ENCODE assay signal across 8 mouse cellular contexts in the genomic region with DNA sequence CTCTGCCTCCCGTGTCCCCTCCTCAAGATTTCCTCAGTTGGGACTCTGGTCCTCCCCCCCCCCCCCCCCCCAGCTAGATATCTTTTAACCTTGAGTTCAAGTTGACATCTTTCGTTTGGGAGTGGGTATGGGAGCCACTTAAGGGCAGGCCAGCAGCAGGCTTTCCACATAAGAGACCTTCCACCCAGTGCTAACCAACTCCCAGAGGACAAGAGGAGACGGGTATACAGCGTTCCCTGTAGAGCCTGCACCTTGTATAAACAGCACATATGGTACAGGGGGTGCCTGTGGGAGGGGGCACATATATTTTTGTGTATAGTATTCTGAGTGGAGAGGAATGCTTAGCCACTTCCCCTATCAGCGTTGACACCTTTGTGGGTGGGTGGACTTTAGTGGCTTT. TPM values are rescaled to one million over a fixed set of nuclear protein-coding genes. Genes with fewer than 3 reads are reported as not detected.
DNase-seq lines count a peak whose midpoint lies in the region; ATAC-seq lines count a peak whose summit lies in the region.

No protein-coding gene starts in this region.

- H3K4me1 ChIP-seq in neural tube, embryonic 11.5 days (ENCODE audit: control insufficient read depth, insufficient read depth, low read length), result peaks cover 55% of the 10 kb centered on the region
- H3K4me1 ChIP-seq in limb, embryonic 13.5 days, result peaks cover 62% of the 10 kb centered on the region
- peaks cover 60% of the 10 kb centered on the region for H3K4me1 ChIP-seq in stomach, embryonic 15.5 days

- no peak overlapping the region for H3K27ac ChIP-seq in neural tube, embryonic 11.5 days (ENCODE audit: low read depth, low read length)
- no peak overlapping the region for H3K27ac ChIP-seq in limb, embryonic 13.5 days
- no peak overlapping the region; the same call in 1 of the 2 replicates for H3K27ac ChIP-seq in stomach, embryonic 15.5 days

- ATAC-seq in neural tube, embryonic 11.5 days (ENCODE audit: insufficient read depth, low FRiP score, low TSS enrichment), result no peak
- no peak for ATAC-seq in limb, embryonic 13.5 days (ENCODE audit: low FRiP score, low read depth)
- ATAC-seq in stomach, embryonic 15.5 days (ENCODE audit: insufficient read depth, low FRiP score, low read depth), result no peak

- DNase-seq in adrenal gland, postnatal 10 days, result peak; percentile 52
- no peak for DNase-seq in adrenal gland, postnatal 4 days (ENCODE audit: low spot score in 2 of 2)
- DNase-seq in neural tube, embryonic 11.5 days (ENCODE audit: low spot score), result no peak
- DNase-seq in neural tube, embryonic 10.5 days (ENCODE audit: extremely low spot score, low spot score), result no peak
- DNase-seq in adrenal gland, adult 2 months, result no peak
- DNase-seq in left cerebral cortex, adult 11 months (ENCODE audit: low spot score), result no peak

- H3K27me3 ChIP-seq in neural tube, embryonic 11.5 days (ENCODE audit: control insufficient read depth, insufficient read depth, low read length), result no peaks in the 10 kb centered on the region
- H3K27me3 ChIP-seq in limb, embryonic 13.5 days, result no peaks in the 10 kb centered on the region
- H3K27me3 ChIP-seq in stomach, embryonic 15.5 days (replicated peaks), result no peaks in the 10 kb centered on the region

- H3K9ac ChIP-seq in neural tube, embryonic 11.5 days (ENCODE audit: low read length), result peak overlapping the region; percentile 9; the same call in 1 of the 2 replicates
- H3K9ac ChIP-seq in limb, embryonic 13.5 days, result peak overlapping the region; percentile 100
- H3K9ac ChIP-seq in stomach, embryonic 15.5 days, result peak overlapping the region; percentile 89; the same call in 1 of the 2 replicates

- no peaks in the 10 kb centered on the region for H3K9me3 ChIP-seq in neural tube, embryonic 11.5 days (ENCODE audit: control insufficient read depth, low read length)
- no peaks in the 10 kb centered on the region for H3K9me3 ChIP-seq in limb, embryonic 13.5 days
- no peaks in the 10 kb centered on the region for H3K9me3 ChIP-seq in stomach, embryonic 15.5 days

- 10% methylated on average over 5 of the region's 5 CpGs for WGBS in neural tube, embryonic 11.5 days
- 6% methylated on average over 5 of the region's 5 CpGs for WGBS in limb, embryonic 13.5 days
- 32% methylated on average over 5 of the region's 5 CpGs for WGBS in stomach, embryonic 15.5 days

- H3K36me3 ChIP-seq in neural tube, embryonic 11.5 days (ENCODE audit: control insufficient read depth, insufficient read depth, low read length), result peaks cover 5% of the 10 kb centered on the region; the same call in 1 of the 2 replicates
- H3K36me3 ChIP-seq in limb, embryonic 13.5 days, result peaks cover 41% of the 10 kb centered on the region
- no peaks in the 10 kb centered on the region for H3K36me3 ChIP-seq in stomach, embryonic 15.5 days

- peak overlapping the region; percentile 92 for H3K4me3 ChIP-seq in neural tube, embryonic 11.5 days (ENCODE audit: low read depth, low read length)
- H3K4me3 ChIP-seq in limb, embryonic 13.5 days, result peak overlapping the region; percentile 96
- H3K4me3 ChIP-seq in stomach, embryonic 15.5 days (replicated peaks), result peak overlapping the region; percentile 77

- H3K4me2 ChIP-seq in neural tube, embryonic 11.5 days (ENCODE audit: low read depth), result peak overlapping the region; percentile 81
- H3K4me2 ChIP-seq in limb, embryonic 13.5 days (replicated peaks), result peak overlapping the region; percentile 82
- H3K4me2 ChIP-seq in stomach, embryonic 15.5 days, result peak overlapping the region; percentile 94

RNA-seq across cellular contexts. Expression of a gene that starts 2.8 kb away (rescaled TPM):
- 10 to 100 TPM; 82.4 to 92.7 TPM for total RNA-seq in adrenal gland, postnatal 10 days (2021)
- 100 to 1,000 TPM; 105 to 116 TPM for total RNA-seq in adrenal gland, postnatal 4 days (2021)
- polyA plus RNA-seq in neural tube, embryonic 11.5 days (2014; fragmentation: Nextera tagmentation; extraction: Ambion mirVana), result 42.4 and 43.6 TPM in 2 replicates
- polyA plus RNA-seq in limb, embryonic 13.5 days (2015; fragmentation: Nextera tagmentation; extraction: Ambion mirVana), result 50.1 and 50.6 TPM in 2 replicates
- 24.3 and 25.4 TPM in 2 replicates for polyA plus RNA-seq in stomach, embryonic 15.5 days (2015; fragmentation: Nextera tagmentation; extraction: Ambion mirVana)
- total RNA-seq in adrenal gland, adult 2 months (2021), result 100 to 1,000 TPM; 106 to 160 TPM
- polyA plus RNA-seq in adrenal gland, adult 2 months (2012; rRNA removed), result 193 and 277 TPM in 2 replicates

Comparison
In these comparisons a context has a peak if more than half of its experiments do, and no peak if none do; other contexts are left out.
1. H3K9ac ChIP-seq: peak in every context shown above with its lines; median percentile 100 in limb, embryonic 13.5 days; 89 in stomach, embryonic 15.5 days; 9 in neural tube, embryonic 11.5 days.